Mouse (Mus musculus) kidney, postnatal 25 days (tissue): ENCODE measurements around the gene Pkd1l2.

ENCODE experiments used
- DNase-seq, 2 experiments: peaks; one replicate each; pipeline ENCODE4 v3.0.0; 2021; ENCODE audit warnings: mixed read lengths in 2 of 2

Gene Pkd1l2

DNA sequence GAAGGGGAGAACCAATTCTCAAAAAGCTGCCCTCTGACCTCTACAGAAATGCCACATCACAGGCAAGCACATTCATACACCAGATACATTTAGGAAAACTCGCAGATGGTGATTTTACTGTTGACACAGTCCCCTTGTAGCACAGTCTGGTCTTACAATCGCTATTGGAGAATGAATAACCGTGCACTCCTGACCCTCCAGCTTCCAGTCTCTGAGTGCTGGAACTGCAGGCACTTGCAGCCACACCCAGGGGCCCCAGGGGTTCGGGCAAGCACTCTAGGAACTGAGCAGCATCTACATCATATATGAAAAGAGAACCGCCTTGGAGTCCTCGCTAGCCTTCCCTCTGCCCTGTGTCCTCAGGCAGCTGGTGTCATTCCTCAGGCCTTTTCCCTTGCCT, 50.8 kb downstream of the Pkd1l2 start:
- no peak for DNase-seq

DNA sequence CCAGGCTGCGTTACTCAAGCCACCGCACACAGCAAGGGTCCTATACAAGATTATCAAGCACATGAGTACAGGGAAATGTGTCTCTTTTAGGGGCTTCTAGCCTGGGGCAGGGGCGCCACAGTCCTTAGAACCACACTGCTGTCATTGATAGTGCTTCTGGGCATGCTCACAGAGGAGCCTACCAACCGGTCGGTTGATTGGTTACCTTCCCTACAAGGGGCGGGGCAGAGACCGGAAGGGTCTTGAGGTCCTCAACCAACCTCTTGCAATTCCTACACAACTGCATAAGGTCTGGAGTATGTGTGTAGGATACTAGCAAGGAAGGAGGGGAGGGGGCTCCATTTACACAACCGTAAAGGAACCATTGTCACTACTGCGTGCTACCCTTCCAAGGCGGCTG, 53.6 kb downstream of the Pkd1l2 start:
- DNase-seq: no peak

DNA sequence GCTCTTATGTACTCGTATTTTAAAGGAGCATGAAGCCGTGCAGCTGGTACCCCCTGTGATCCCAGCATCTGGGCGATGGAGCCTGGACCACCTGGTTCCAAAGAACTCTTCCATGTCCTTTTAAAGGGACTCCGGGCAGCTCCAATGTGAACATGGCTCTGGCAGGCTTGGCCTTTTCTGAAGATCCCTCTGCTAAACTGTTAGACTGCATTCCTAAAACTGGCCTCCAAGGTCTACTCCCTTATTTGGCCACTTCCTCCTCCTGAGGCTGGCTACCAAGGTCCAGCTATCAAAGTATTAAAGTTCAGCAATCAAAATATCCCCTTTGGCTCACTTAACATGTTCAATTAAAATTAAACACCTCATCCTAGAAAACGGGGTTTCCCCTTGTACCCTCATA, 54.6 kb downstream of the Pkd1l2 start:
- DNase-seq: no peak

DNA sequence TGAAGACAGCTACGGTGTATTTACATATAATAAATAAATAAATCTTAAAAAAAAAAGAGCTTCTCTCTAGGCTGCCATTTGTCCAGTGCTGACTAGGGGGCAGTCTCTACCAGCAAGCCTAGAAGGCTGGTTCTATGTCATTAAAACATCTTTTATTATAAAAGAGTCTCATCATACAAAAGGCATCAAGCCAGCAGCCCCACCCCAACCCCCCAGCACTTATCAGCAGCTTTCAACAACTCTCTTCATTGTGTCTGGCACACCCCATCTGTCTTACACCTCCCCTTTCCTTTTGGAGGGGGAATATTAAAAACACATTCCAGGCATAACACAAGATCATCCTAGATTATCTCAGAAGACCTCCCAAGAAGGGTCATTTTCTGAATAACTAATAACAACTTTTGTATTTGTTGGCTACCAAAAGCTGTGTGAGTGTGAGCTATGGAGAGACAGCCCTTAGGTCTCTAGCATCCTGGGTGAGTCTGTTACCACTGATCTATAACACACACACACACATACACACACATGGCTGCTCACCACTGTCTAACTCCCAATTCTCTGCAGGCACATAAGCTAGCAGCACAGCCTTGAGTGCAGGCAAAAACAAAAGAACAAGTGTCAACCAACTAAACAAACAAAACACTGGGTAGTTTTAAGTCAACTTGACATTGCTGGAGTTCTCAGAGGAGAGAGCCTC, 59.8 kb downstream of the Pkd1l2 start:
- no peak for DNase-seq

GRCm38 (mm10) chr8:117019323-117020275, 62.6 kb downstream of the Pkd1l2 start:
- DNase-seq: no peak

DNA sequence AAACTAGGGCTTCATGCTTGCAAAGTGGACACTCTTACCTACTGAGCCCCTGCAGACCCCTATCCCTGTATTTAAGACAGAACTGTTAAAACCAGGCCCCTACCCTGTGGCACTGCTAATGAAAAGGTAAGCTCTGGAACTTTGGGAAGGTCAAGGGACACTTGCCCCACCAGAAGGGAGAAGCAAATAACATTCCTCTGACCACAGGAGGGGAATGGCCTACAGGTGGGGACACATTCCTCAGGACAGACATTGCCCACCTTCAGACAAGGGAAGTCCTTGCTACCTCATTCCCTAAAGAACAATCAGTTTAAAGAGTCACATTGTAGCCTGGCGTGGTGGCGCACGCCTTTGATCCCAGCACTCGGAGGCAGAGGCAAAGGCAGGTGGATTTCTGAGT, 64.4 kb downstream of the Pkd1l2 start:
- DNase-seq: no peak

GRCm38 (mm10) chr8:117017006-117017405, 65.2 kb downstream of the Pkd1l2 start:
- no peak for DNase-seq

- no peak for DNase-seq
Measured at GRCm38 (mm10) chr8:117015670-117016069, 66.6 kb downstream of the Pkd1l2 start.

GRCm38 (mm10) chr8:117011366-117011765, 70.9 kb downstream of the Pkd1l2 start:
- no peak for DNase-seq

DNA sequence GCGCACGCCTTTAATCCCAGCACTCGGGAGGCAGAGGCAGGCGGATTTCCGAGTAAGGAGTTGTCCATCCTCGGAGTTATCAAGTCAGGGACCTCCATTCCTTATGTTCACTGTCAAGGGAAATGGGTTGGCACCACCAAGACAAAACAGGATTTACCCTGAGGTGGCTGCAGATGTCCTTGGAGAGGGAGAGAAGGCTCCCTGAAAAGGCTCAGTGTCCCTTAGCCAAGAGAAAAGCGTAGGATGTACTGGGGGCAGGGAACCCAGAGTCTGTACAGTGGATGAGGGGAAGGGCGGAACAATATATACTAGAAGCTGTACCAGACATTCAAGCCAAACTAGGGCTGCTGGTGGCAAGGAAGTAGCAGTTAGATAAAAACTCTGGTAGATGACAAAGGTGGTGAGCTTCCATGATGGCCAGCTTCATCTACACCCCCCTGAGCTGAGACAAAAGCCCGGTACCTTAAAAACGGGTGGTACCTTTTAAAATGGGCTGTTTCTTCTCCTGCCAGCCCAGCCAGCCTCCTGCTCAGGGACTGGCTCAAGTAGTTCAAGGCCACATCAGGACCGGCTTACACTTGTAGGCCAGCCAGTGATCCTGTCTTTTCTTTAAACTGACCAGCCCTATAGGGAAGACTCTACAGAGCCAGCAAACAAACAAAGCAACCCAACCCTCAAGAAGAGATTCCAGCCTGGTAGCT, 88.1 kb downstream of the Pkd1l2 start:
- no peak for DNase-seq

- DNase-seq: peak; percentile 100
Measured at GRCm38 (mm10) chr8:116993095-116993867, 89.0 kb downstream of the Pkd1l2 start, which contains the start of gene Gcsh. Gene Gcsh (minus strand): TSS chr8:116993537.

GRCm38 (mm10) chr8:116992176-116992971, 89.9 kb downstream of the Pkd1l2 start:
- DNase-seq: peak; percentile 72 to 86

- DNase-seq: peak in 1 of 2 experiments; percentile 43
Measured at GRCm38 (mm10) chr8:116991241-116991640, 91.0 kb downstream of the Pkd1l2 start.

DNA sequence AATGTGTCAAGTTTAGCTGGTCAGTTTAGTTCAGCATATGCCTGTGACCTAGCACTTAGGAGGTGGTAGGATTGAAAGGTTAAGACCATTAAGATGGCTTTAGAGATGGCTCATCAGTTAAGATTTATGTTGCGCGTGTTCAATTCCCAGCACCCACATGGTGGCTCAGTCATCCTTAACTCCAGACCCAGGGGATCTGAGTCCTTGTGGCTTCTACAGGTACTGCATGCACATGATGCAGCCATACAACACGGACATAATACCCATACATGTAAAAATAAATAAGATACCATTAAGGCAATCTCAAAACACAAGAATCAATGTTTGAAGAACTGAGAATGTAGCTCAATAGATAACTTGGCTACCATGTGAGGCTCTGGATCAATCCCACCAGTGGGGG, 92.4 kb downstream of the Pkd1l2 start:
- no peak for DNase-seq

DNA sequence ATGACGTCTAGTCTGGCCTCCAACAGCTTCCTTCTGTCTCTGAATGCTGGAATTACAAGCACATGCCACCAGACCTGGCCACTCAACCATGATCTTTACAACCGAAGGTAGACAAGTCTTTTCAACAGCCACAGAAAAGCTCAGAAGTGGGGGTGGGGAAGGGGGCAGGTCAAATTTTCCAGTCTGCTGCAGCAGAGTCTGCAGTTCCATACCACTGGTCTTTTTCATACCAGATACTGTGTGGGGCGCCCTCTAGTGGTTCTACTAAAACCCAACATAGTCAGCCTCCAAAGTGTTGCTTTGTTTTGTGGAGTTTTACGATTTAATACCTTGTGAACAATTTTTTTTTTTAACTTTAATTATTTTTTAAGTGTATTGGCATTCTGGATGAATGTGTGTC, 102.1 kb downstream of the Pkd1l2 start:
- DNase-seq: peak; percentile 67 to 82

GRCm38 (mm10) chr8:116978631-116979256, 103.5 kb downstream of the Pkd1l2 start, which contains the start of gene 1700030J22Rik:
Gene 1700030J22Rik (minus strand): TSS chr8:116978959.
- peak; percentile 99 for DNase-seq

DNA sequence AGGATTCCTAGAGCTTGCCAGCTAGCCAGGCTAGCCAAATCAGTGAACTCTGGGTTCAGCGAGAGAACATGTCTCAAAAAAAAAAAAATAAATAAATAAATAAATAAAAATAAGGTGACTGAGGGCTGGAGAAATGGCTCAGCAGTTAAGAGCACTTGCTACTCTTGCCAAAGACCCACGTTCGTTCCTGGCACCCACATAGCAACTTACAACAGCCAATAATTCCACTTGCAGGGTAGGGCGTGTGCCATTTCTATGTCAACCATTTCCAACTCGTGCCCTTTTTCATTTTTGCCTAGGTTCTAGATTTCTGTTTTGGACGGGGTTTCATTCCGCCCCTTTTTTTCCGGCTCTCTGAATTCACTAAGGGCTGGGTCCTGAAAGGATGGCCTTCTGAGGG, 104.2 kb downstream of the Pkd1l2 start:
- no peak for DNase-seq

DNA sequence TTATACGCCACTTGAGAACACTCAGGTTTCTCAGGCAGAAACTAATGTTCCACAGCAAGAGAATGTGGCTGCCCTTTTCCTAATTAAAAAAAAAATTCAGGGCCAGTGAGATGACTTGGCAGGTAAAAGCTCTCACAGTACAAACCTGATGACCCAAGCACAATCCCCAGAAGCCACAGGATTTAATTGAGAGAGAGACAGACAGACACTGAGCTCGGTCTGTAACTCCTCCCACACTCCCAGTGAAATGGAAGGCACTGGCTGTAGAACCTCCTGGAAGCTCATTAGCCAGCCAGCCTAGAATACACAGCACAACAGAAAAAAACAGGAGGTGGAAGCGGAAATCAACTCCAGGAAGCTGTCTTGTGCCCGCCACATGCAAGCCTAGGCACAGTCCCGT, 106.6 kb downstream of the Pkd1l2 start:
- DNase-seq: peak; percentile 42 to 63

DNA sequence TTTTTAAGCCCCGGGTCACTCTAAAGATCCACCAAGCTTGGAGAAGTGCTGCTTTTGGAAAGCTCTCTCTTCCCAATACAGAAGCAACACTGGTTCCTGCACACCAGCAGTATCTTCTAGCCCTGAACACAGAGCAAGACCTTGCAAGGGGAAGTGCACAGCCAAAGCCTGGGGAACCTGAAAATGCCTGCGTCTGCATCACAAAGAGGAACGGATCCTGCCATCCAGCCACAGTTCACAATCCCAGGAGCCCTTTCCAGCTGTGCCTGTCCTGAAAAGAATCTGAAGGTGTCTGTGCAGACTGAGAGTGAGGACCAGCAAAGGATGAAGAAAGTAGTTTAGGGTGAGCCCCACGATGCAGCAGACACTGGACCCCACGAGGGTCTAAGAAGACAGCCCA, 107.2 kb downstream of the Pkd1l2 start:
- DNase-seq: no peak

- DNase-seq: peak in 1 of 2 experiments; percentile 28
Measured at GRCm38 (mm10) chr8:116969531-116969930, 112.7 kb downstream of the Pkd1l2 start.

GRCm38 (mm10) chr8:116954415-116954814, 127.8 kb downstream of the Pkd1l2 start:
- DNase-seq: no peak
